Mouse (Mus musculus) testis, adult 2 months (tissue): Measurements from ENCODE around the gene Chrdl1. TPM values are rescaled to one million over a fixed set of nuclear protein-coding genes. Genes with fewer than 3 reads are reported as not detected.

ENCODE experiments used
- H3K27ac ChIP-seq: fragments of 200-500 bp; 2 replicates; pipeline ENCODE4 v1.5.1; 2012; ENCODE audit warnings: low read depth, low read length; ENCODE audit not compliant: control insufficient read depth, insufficient read depth
- H3K27me3 ChIP-seq: fragments of 200-500 bp; 2 replicates; pipeline ENCODE4 v1.6.1; 2012; ENCODE audit warnings: mild to moderate bottlenecking, low read length, moderate library complexity; ENCODE audit not compliant: control insufficient read depth, insufficient read depth
- H3K36me3 ChIP-seq: fragments of 200-500 bp; 2 replicates; pipeline ENCODE4 v1.6.1; 2012; ENCODE audit warnings: mild to moderate bottlenecking, low read length; ENCODE audit not compliant: control insufficient read depth, insufficient read depth
- H3K4me1 ChIP-seq: fragments of 200-500 bp; 2 replicates; pipeline ENCODE4 v1.6.1; 2012; ENCODE audit warnings: low read length; ENCODE audit not compliant: control insufficient read depth, insufficient read depth
- H3K4me3 ChIP-seq: fragments of 200-500 bp; 2 replicates; pipeline ENCODE4 v1.5.1; 2012; ENCODE audit warnings: low read depth, mild to moderate bottlenecking, low read length, moderate library complexity, mixed read lengths; ENCODE audit not compliant: control insufficient read depth
- CTCF ChIP-seq: fragments of 200-500 bp; IDR thresholded peaks from 2 replicates; pipeline ENCODE4 v1.5.1; 2012; ENCODE audit warnings: low read depth, mild to moderate bottlenecking, inconsistent platforms, low read length, moderate library complexity; ENCODE audit not compliant: control insufficient read depth, insufficient read depth, insufficient replicate concordance
- POLR2A ChIP-seq: fragments of 200-500 bp; IDR thresholded peaks from 2 replicates; pipeline ENCODE4 v1.6.1; 2012; ENCODE audit warnings: low read depth, mild to moderate bottlenecking, inconsistent platforms, low read length, moderate library complexity; ENCODE audit not compliant: control insufficient read depth
- polyA plus RNA-seq: library from polyadenylated mRNA; depleted of rRNA; stranded (reverse); fragments of >200 nt; gene quantifications from 2 replicates; pipeline ENCODE4 v1.2.3, GENCODE M21; 2012; rRNA removed

Gene Chrdl1
- polyA plus RNA-seq, 1 experiment = 2.9 TPM

DNA sequence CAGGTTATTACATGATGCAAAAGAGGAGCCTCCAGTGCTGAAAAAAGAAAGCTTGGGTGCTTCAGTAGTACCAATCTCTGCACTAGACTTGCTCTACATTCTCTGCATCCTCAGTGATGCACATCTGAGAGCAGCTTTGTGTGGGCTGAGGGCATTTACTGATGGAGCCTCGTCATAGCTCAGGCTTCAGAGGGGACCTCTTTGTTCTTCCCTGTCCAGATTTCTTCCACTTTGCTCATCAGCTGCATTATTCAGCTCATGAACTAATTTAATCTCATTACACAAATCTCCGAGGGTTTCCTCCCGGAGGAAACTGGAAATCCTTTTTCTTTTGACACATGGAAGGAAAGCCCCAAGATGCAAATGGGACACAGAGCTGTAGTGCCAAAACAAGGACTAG lies 56.5 kb downstream of the Chrdl1 start:
- Histone ChIP-seq H3K4me1 (no peaks in the 10 kb centered on the region), H3K36me3 (no peaks in the 10 kb centered on the region), H3K27ac (no peak overlapping the region), H3K4me3 (no peak overlapping the region), H3K27me3 (no peaks in the 10 kb centered on the region)
- no peak for TF ChIP-seq POLR2A
- no peak for TF ChIP-seq CTCF

GRCm38 (mm10) chrX:143336661-143337060 lies 57.4 kb downstream of the Chrdl1 start:
- TF ChIP-seq CTCF = no peak
- TF ChIP-seq POLR2A = no peak
- Histone ChIP-seq H3K27me3 (no peaks in the 10 kb centered on the region), H3K27ac (no peak overlapping the region), H3K4me3 (no peak overlapping the region), H3K36me3 (no peaks in the 10 kb centered on the region), H3K4me1 (no peaks in the 10 kb centered on the region)

GRCm38 (mm10) chrX:143335846-143336245 lies 58.2 kb downstream of the Chrdl1 start:
- H3K36me3 ChIP-seq = no peaks in the 10 kb centered on the region
- H3K4me3 ChIP-seq = no peak overlapping the region
- no peaks in the 10 kb centered on the region for H3K27me3 ChIP-seq
- no peak for TF ChIP-seq POLR2A
- TF ChIP-seq CTCF = no peak
- H3K4me1 ChIP-seq = no peaks in the 10 kb centered on the region
- no peak overlapping the region for H3K27ac ChIP-seq

DNA sequence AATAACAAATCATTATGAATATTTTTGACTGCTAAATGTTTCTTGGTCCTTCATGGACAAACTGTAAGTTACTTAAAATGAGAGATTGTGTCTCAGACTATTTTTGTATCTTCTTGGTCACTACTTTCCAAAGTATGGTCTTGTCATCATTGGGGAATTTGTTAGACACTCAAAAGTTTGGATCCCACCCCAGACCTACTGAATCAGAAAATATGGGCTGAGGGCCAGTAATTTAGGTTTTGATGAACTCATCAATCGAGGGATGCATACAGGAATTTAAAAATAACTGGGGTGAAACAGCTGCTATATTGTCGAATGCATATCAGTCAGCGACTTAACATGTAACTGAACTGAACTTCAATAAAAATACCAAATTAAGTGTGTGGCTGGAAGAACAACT lies 80.9 kb downstream of the Chrdl1 start:
- Histone ChIP-seq H3K36me3 (no peaks in the 10 kb centered on the region), H3K27me3 (no peaks in the 10 kb centered on the region), H3K4me1 (no peaks in the 10 kb centered on the region)

DNA sequence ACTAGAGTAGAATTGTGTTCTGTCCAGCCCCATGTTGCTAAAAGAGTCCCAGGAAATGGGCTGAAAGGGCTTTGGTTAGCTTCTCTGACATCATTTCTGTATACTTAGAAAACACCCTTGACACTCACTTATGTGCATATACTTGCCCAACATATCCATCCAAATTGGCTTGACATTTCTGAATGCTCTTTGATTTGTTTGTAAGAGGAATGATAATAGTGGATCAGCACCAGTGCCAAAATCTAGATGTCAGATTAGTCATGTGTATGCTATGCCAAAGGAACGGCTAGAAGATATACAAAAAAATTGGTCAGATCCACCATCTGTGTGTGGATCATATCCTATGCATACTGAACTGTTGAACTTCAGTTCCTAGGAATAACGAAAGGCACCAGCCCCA lies 99.3 kb downstream of the Chrdl1 start:
- Histone ChIP-seq H3K4me3 (no peak overlapping the region), H3K36me3 (no peaks in the 10 kb centered on the region), H3K27me3 (no peaks in the 10 kb centered on the region), H3K27ac (no peak overlapping the region), H3K4me1 (no peaks in the 10 kb centered on the region)
- TF ChIP-seq POLR2A = no peak
- no peak for TF ChIP-seq CTCF

More for the DNA sequence above, 80.9 kb downstream of the Chrdl1 start:
- no peak overlapping the region for H3K27ac ChIP-seq
- H3K4me3 ChIP-seq = no peak overlapping the region
- TF ChIP-seq CTCF (no peak), POLR2A (no peak)

DNA sequence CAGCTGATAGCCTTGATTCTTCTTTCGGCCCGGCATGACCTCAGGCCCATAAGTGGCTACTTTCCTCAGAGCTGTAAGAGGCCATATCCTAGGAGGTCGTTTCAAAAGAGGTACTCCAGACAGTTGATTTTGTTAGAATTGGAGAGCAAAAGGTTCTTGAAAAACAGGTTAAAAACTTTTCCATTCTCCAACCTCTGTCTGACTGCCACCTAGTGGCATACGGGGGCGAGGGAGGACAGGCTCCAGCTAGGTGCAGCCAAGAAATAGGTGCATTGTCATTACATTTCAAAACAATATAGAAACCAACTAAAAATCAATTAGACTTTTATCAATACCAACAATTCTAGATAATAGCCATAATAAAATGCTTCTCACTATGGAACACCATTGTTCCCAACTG lies 118.9 kb downstream of the Chrdl1 start:
- no peak overlapping the region for H3K4me3 ChIP-seq
- no peaks in the 10 kb centered on the region for H3K4me1 ChIP-seq
- no peak for TF ChIP-seq POLR2A
- no peak for TF ChIP-seq CTCF
- no peaks in the 10 kb centered on the region for H3K36me3 ChIP-seq
- H3K27ac ChIP-seq = no peak overlapping the region
- H3K27me3 ChIP-seq = no peaks in the 10 kb centered on the region

DNA sequence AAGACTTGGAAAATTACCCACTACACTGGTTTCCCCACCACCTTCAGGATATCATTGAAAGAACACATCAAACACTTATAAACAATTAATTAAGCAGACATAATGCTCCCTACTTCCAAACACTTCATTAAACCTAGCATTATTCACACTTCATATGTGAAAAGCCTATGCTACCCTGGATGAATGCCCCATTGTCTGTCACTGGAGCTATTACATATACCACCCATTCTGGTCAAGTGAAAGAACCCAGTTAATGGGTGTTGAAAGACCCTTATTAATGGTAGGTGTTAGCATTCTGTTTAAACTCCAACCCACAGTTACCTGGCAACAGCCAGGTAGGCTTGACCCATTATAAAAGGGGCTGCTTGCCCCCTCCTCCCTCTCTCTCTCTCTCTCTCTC lies 143.4 kb downstream of the Chrdl1 start:
- TF ChIP-seq CTCF (no peak), POLR2A (no peak)
- Histone ChIP-seq H3K4me1 (no peaks in the 10 kb centered on the region), H3K36me3 (no peaks in the 10 kb centered on the region), H3K4me3 (no peak overlapping the region), H3K27me3 (no peaks in the 10 kb centered on the region), H3K27ac (no peak overlapping the region)

Other genes with a start within 250 kb of the Chrdl1 start
- gene Pak3, start 124.3 kb upstream of the Chrdl1 start, polyA plus RNA-seq = 9.2 and 13.3 TPM in 2 replicates